Mouse (Mus musculus) left cerebral cortex, postnatal 14 days (tissue): Measurements from ENCODE around the gene Top3b. TPM values are rescaled to one million over a fixed set of nuclear protein-coding genes. Genes with fewer than 3 reads are reported as not detected.
"Not testable (repeated sequence)": the region's sequence is repeated elsewhere in the genome, so short reads cannot be mapped to it uniquely, and the experiment has no call there.

ENCODE experiments used
- DNase-seq, 2 experiments: peaks; one replicate each; pipeline ENCODE4 v3.0.0; 2021 to 2022; ENCODE audit warnings: low spot score in 2 of 2, mixed read lengths in 1 of 2
- intact Hi-C: fragments of 180-260 bp; cut with DNase I; formaldehyde crosslinking; loops from one replicate; pipeline ENCODE4 v1.15.1; 2025
- total RNA-seq, 2 experiments: library from RNA; stranded (reverse); gene quantifications; 2 replicates each; pipeline ENCODE4 v1.2.3; 2021

Top3b gene
- total RNA-seq, 2 experiments from 2014 or later, result 58.9 to 68.2 TPM

DNA sequence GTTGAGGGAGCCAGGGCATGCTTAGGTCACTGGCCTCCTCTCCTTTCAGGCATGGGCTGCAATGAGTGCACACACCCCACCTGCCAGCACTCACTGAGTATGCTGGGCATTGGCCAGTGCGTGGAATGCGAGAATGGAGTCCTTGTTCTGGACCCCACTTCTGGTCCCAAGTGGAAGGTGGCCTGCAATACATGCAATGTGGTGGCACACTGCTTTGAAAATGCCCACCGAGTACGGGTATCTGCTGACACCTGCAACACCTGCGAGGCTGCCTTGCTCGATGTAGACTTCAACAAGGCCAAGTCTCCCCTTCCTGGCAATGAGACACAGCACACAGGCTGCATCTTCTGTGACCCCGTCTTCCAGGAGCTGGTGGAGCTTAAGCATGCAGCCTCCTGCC lies 21.8 kb downstream of the Top3b start:
- intact Hi-C loops, result no loop called here

DNA sequence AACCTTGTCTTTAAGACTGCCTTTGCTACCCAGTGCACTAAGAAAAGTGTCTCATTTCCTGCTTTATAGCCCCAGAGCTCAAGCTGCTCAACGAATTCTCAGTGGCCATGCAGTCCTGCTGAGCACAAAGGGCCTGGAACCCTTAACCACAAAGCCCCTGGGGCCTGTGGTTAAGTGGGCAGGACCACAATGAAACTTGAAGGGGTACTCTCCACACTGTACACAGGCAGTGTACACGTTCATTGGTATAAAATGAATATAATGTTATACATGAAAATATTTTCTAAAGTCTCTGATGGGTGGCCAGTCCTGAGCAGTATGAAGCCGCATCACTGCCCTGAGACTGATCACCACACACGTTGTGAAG lies 25.5 kb downstream of the Top3b start:
- intact Hi-C loops, result no loop called here
- DNase-seq, result no peak

More for the DNA sequence above, 21.8 kb downstream of the Top3b start:
- DNase-seq, result no peak

GRCm38 (mm10) chr16:16896382-16897055 lies 26.0 kb downstream of the Top3b start, which contains the start of gene Ppm1f:
TSS of gene Ppm1f (plus strand) at chr16:16896469.
- DNase-seq, result peak; percentile 94 to 97
- intact Hi-C loops, result no loop called here

- DNase-seq, result no peak
- intact Hi-C loops, result no loop called here
Measured at GRCm38 (mm10) chr16:16897056-16897584, 26.6 kb downstream of the Top3b start.

- no peak for DNase-seq
- intact Hi-C loops, result no loop called here
Measured at GRCm38 (mm10) chr16:16902329-16902728, 31.8 kb downstream of the Top3b start.

GRCm38 (mm10) chr16:16903188-16903587 lies 32.7 kb downstream of the Top3b start:
- DNase-seq, result no peak
- intact Hi-C loops, result no loop called here

DNA sequence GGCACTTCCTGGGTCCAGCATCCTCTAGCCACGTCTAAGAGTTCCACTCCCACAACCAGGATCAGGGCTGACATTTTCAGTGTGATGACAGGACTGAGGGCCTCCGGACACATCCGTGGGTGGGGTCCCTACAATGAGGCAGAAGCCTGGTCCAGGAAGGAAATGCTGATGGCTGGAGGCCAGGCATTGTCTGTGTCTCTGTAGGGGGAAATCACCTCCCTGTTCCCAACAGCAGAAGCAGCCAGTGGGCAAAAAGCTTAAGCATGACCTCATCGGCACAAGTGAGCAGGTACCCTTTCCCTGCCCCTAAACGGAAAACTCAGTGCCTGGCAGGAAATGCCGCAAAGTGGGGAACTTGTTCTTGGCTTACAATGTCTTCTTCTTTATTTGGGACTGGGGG lies 37.3 kb downstream of the Top3b start:
- intact Hi-C loops, result no loop called here
- DNase-seq, result no peak

DNA sequence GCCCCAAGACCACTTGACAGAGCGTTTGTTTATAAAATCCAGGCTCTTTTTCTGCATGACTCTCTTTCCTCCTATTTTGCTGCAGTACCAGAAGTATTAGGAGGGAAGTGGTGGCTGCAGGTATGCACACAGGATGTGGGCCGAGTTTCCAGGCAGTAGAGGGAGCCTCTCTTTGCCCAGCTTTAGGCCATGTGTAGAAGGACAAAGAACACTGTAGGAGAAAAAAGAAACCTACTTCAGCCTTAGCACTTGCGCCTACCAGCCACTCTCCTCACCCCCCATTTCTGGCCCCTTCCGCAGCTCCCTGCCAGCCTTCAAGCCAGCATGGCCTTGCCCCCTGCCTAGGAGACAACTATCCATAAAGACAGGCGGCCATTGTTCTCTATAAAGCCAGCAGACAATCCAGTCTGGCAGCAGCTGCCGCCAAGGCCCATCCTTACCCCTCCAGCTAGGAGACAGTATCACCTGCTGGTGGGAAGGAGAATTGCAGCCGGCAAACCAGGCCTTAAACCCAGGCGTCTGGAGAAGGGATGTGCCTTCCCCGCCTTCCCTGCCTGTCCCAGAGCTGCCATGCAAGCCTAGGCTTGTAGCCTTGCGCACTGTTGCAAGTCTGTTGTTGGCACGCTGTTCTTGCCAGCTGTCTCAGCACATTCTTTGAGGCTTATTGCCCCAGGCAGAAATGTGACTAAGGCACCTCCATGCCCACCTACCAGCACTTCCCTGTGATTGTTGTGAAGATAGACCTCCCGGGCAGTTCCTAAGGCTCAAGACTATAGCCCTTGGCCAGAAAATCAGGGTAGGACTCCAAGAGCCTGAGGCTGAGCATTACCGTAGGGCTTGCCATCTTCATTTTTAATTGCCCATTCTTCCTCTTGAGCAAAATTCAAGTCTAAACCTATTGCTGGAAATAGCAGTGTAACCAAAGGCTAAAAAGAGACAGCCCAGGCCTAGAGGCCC lies 41.4 kb downstream of the Top3b start:
- intact Hi-C loops, result no loop called here
- DNase-seq, result peak; percentile 72 to 82

- intact Hi-C loops, result no loop called here
- peak in 1 of 2 experiments; percentile 46 for DNase-seq
Measured at GRCm38 (mm10) chr16:16913440-16913839, 42.9 kb downstream of the Top3b start.

DNA sequence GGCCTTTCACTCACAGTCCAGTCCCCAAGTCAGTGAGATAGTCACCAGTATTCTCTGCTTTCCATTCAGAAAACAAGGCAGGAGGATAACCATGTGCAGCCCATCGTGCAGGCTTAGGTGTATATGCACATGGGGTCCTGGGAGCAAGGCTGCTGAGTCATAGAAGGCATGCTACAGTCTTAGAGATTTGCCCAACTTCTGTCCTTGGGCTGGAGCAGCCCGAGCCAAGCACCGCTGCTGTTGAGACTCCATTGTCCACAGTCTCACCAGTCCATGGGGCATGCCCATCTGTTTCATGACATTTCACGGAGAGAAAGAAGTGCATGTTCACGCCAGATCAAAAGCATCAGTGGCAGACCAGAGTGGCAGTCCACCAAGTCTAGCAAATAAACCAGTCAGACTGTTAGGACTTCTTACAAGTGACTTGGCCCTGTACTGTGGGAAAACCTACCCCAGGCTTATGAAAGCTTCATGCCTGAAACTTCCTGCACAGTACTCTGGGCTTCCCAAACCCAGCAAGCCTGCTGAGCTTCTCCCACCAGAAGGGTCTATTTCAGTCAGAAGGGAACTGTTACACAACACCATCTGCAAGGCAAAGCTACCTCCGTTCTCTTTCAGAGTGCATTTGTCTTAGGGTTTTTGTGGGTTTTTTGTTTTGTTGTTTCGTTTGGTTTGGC lies 48.0 kb downstream of the Top3b start:
- intact Hi-C loops, result no loop called here
- DNase-seq, result peak; percentile 58 to 79

GRCm38 (mm10) chr16:16921021-16921435 lies 50.5 kb downstream of the Top3b start:
- intact Hi-C loops, result no loop called here
- DNase-seq, result peak in 1 of 2 experiments; percentile 50

- DNase-seq, result no peak
- intact Hi-C loops, result no loop called here
Measured at GRCm38 (mm10) chr16:16924481-16924880, 53.9 kb downstream of the Top3b start.

DNA sequence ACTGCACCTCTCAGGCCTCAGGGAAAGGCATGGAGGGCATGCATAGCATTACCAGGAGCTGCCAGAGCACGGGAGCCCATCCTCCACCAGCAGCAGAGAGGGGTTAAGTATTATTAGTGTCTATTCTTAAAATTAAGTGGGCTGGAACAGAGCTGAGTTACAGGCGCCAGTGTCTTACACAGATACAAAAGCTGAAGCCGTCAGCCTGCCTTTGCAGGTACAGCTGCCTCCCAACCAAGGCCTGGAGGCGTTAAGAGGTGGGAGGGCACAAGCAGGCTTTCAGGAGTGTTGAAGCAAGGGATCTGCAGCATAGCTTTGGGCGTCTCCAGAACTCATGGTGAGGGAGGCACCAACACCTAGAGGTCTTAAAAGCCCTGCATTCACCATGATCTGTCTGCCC lies 56.0 kb downstream of the Top3b start:
- intact Hi-C loops, result no loop called here
- DNase-seq, result peak; percentile 51 to 57

DNA sequence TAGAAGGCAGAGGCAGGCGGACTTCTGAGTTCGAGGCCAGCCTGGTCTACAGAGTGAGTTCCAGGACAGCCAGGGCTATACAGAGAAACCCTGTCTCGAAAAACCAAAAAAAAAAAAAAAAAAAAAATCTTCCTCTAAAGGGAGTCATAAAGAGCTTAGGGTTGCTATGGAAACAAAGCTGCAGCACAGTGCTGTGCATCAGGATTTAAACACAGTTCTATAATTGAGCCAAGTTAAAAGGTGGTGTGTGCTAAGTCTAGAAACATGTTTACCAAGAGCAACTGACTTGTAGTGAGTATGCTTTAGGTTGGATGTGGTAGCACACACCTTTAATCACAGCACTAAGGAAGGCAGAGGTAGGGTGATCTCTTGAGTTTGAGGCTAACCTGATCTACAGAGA lies 58.4 kb downstream of the Top3b start:
- intact Hi-C loops, DNase-seq: not testable (repeated sequence)

GRCm38 (mm10) chr16:16930326-16930725 lies 59.8 kb downstream of the Top3b start:
- DNase-seq, result no peak
- intact Hi-C loops, result loop anchor here (5.0 kb wide), 1 partner anchor 52 kb away; the partner anchor contains the start of gene Mapk1

DNA sequence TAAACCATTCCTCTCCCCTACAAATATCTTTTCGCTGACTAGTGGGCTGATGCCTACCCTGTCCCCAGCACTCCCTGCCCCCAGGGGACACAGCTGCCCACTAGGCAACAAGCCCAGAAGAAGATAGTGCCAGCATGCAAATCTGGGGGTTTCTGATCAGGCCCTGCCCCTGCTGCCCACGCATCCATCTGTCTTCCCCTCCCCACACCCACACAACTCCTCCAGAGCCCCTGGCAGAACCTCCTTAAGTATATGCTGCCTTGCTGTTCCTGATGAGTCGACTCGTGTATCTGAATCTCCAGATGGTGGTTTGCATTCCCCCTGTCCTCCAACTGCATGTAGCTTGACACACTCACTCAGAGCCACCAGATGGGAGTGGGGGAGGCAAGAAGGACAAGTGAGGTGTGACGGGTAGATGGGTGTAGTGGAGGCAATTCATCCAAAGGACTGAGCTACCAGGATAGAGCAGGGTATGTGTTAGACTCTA lies 60.3 kb downstream of the Top3b start:
- intact Hi-C loops, result loop anchor here (5.0 kb wide), 1 partner anchor 51 kb away; the partner anchor contains the start of gene Mapk1
- DNase-seq, result peak; percentile 79 to 91

- intact Hi-C loops, result no loop called here
- no peak for DNase-seq
Measured at GRCm38 (mm10) chr16:16939543-16939942, 69.0 kb downstream of the Top3b start.

GRCm38 (mm10) chr16:16941078-16941477 lies 70.5 kb downstream of the Top3b start:
- DNase-seq, result no peak
- intact Hi-C loops, result no loop called here
